Mouse (Mus musculus) bone marrow, adult 2 months (tissue): ENCODE data around the gene Gm7168. TPM values are rescaled to one million over a fixed set of nuclear protein-coding genes. Genes with fewer than 3 reads are reported as not detected.
"Not testable (repeated sequence)": the region's sequence is repeated elsewhere in the genome, so short reads cannot be mapped to it uniquely, and the experiment has no call there.

ENCODE experiments used
- H3K27ac ChIP-seq: fragments of 200-500 bp; 2 replicates; pipeline ENCODE4 v1.5.1; 2012; ENCODE audit warnings: low read depth, mild to moderate bottlenecking, control low read depth, inconsistent platforms, low read length; ENCODE audit not compliant: control insufficient read depth, poor library complexity, insufficient read depth
- H3K4me1 ChIP-seq: fragments of 200-500 bp; 2 replicates; pipeline ENCODE4 v1.6.1; 2011; ENCODE audit warnings: low read length; ENCODE audit not compliant: control insufficient read depth, insufficient read depth
- H3K4me3 ChIP-seq: fragments of 200-500 bp; replicated peaks from 2 replicates; pipeline ENCODE3; 2011; ENCODE audit warnings: mild to moderate bottlenecking, low read depth, low read length, control low read depth; ENCODE audit not compliant: control insufficient read depth
- CTCF ChIP-seq: fragments of 200-500 bp; IDR thresholded peaks from 2 replicates; pipeline ENCODE4 v1.5.1; 2011; ENCODE audit warnings: low read length, control low read depth; ENCODE audit not compliant: control insufficient read depth, insufficient read depth
- POLR2A ChIP-seq: fragments of 200-500 bp; IDR thresholded peaks from 2 replicates; pipeline ENCODE4 v1.6.1; 2011; ENCODE audit warnings: low read depth, mild to moderate bottlenecking, control low read depth, low read length, borderline replicate concordance; ENCODE audit not compliant: control insufficient read depth
- WGBS: fragments of 180-500 bp; shearing (Covaris S2); methylation state at CpG from one replicate; pipeline ENCODE4 v1.1.7; 2018; 5-methylcytosine and 5-hydroxymethylcytosine counted together
- polyA plus RNA-seq: library from polyadenylated mRNA; stranded (reverse); fragments of >200 nt; gene quantifications from 2 replicates; pipeline ENCODE4 v1.2.4, GENCODE M21; 2011; ENCODE audit warnings: low replicate concordance; ENCODE audit not compliant: missing spikeins, insufficient read depth, insufficient read length

Gene Gm7168
- polyA plus RNA-seq, 1 experiment, result not detected

GRCm38 (mm10) chr17:13969917-13970316, 21.7 kb downstream of the Gm7168 start:
- WGBS, result 44% methylated on average over 1 of the region's 2 CpGs
- H3K4me3 ChIP-seq, H3K27ac ChIP-seq, H3K4me1 ChIP-seq: not testable (repeated sequence)

- WGBS, result 71% methylated on average over 5 of the region's 5 CpGs
- not testable (repeated sequence) for H3K4me3 ChIP-seq, H3K4me1 ChIP-seq, H3K27ac ChIP-seq
These were observed 22.6 kb downstream of the Gm7168 start for GRCm38 (mm10) chr17:13970796-13971195.

GRCm38 (mm10) chr17:13987690-13988089, 39.5 kb downstream of the Gm7168 start:
- 86% methylated on average over 1 of the region's 1 CpGs for WGBS
- Histone ChIP-seq H3K4me3 (no peak overlapping the region), H3K4me1 (no peaks in the 10 kb centered on the region), H3K27ac (no peak overlapping the region)
- TF ChIP-seq POLR2A (no peak), CTCF (no peak)

GRCm38 (mm10) chr17:13993425-13993824, 45.3 kb downstream of the Gm7168 start:
- H3K4me1 ChIP-seq, H3K27ac ChIP-seq, H3K4me3 ChIP-seq: not testable (repeated sequence)
- WGBS, result 39% methylated on average over 2 of the region's 2 CpGs

Other genes starting within 250 kb of the Gm7168 start
- 6.6 and 7.9 TPM in 2 replicates for gene Afdn, start 187.8 kb upstream of the Gm7168 start, polyA plus RNA-seq
- 4.1 TPM in 1 of 2 replicates, not detected in the other for gene Tcte2, start 186.5 kb upstream of the Gm7168 start, polyA plus RNA-seq
- gene Gm7356, start 55.3 kb downstream of the Gm7168 start, polyA plus RNA-seq, result not detected in 2 replicates
- gene Gm7358, start 111.2 kb downstream of the Gm7168 start, polyA plus RNA-seq, result not detected in 2 replicates